Mouse (Mus musculus) kidney, postnatal 14 days (tissue): ENCODE measurements around the gene B3galt1.

ENCODE experiments used
- DNase-seq: peaks from one replicate; pipeline ENCODE4 v3.0.0; 2022; ENCODE audit warnings: mixed read lengths

The B3galt1 gene

GRCm38 (mm10) chr2:67751585-67751984 lies 185.9 kb downstream of the B3galt1 start:
- no peak for DNase-seq

- no peak for DNase-seq
These were observed 190.8 kb downstream of the B3galt1 start for GRCm38 (mm10) chr2:67756507-67756906.

GRCm38 (mm10) chr2:67787536-67787935 lies 221.9 kb downstream of the B3galt1 start:
- DNase-seq = no peak

GRCm38 (mm10) chr2:67797561-67797960 lies 231.9 kb downstream of the B3galt1 start:
- DNase-seq = no peak

- DNase-seq = no peak
These were observed 234.3 kb downstream of the B3galt1 start for GRCm38 (mm10) chr2:67799981-67800380.

- DNase-seq = no peak
These were observed 250.5 kb downstream of the B3galt1 start for GRCm38 (mm10) chr2:67816149-67816548.

- no peak for DNase-seq
These were observed 252.3 kb downstream of the B3galt1 start for GRCm38 (mm10) chr2:67818014-67818413.

GRCm38 (mm10) chr2:67822360-67822759 lies 256.7 kb downstream of the B3galt1 start:
- no peak for DNase-seq

GRCm38 (mm10) chr2:67827697-67828096 lies 262.0 kb downstream of the B3galt1 start:
- peak; percentile 10 for DNase-seq

GRCm38 (mm10) chr2:67829055-67829915 lies 263.6 kb downstream of the B3galt1 start:
- DNase-seq = no peak

GRCm38 (mm10) chr2:67847806-67848205 lies 282.1 kb downstream of the B3galt1 start:
- DNase-seq = no peak

- no peak for DNase-seq
These were observed 285.1 kb downstream of the B3galt1 start for GRCm38 (mm10) chr2:67850725-67851124.

GRCm38 (mm10) chr2:67858340-67858739 lies 292.7 kb downstream of the B3galt1 start:
- no peak for DNase-seq

- no peak for DNase-seq
These were observed 293.3 kb downstream of the B3galt1 start for GRCm38 (mm10) chr2:67859004-67859403.

- no peak for DNase-seq
These were observed 307.7 kb downstream of the B3galt1 start for GRCm38 (mm10) chr2:67873368-67873767.

GRCm38 (mm10) chr2:67879836-67880235 lies 314.2 kb downstream of the B3galt1 start:
- DNase-seq = peak; percentile 14

GRCm38 (mm10) chr2:67881713-67882281 lies 316.1 kb downstream of the B3galt1 start:
- DNase-seq = no peak

- DNase-seq = no peak
These were observed 332.5 kb downstream of the B3galt1 start for GRCm38 (mm10) chr2:67897956-67898689.

GRCm38 (mm10) chr2:67901574-67901973 lies 335.9 kb downstream of the B3galt1 start:
- no peak for DNase-seq

- no peak for DNase-seq
These were observed 337.1 kb downstream of the B3galt1 start for GRCm38 (mm10) chr2:67902651-67903292.

GRCm38 (mm10) chr2:67903769-67904168 lies 338.1 kb downstream of the B3galt1 start:
- no peak for DNase-seq

GRCm38 (mm10) chr2:67931994-67932393 lies 366.3 kb downstream of the B3galt1 start:
- no peak for DNase-seq

- DNase-seq = no peak
These were observed 382.7 kb downstream of the B3galt1 start for GRCm38 (mm10) chr2:67948408-67948807.
